Mouse (Mus musculus) limb, embryonic 15.5 days (tissue): ENCODE data around the gene Susd1. TPM values are rescaled to one million over a fixed set of nuclear protein-coding genes. Genes with fewer than 3 reads are reported as not detected.

ENCODE experiments used
- ATAC-seq: fragments of 200-750 bp; cut with Nextera tagmentation; 2 replicates; pipeline ENCODE4 v1.8.0; 2017; ENCODE audit warnings: low read depth, moderate TSS enrichment; ENCODE audit not compliant: insufficient number of reproducible peaks, low FRiP score, low TSS enrichment
- H3K27ac ChIP-seq: fragments of 300-500 bp; sonication (generic); 2 replicates; pipeline ENCODE4 v1.5.1; 2015; ENCODE audit warnings: moderate library complexity, mild to moderate bottlenecking, inconsistent platforms
- H3K27me3 ChIP-seq: fragments of 300-500 bp; sonication (generic); 2 replicates; pipeline ENCODE4 v1.6.1; 2015; ENCODE audit warnings: inconsistent platforms
- H3K36me3 ChIP-seq: fragments of 300-500 bp; sonication (generic); 2 replicates; pipeline ENCODE4 v1.6.1; 2015; ENCODE audit warnings: inconsistent platforms
- H3K4me1 ChIP-seq: fragments of 300-500 bp; sonication (generic); 2 replicates; pipeline ENCODE4 v1.6.1; 2015; ENCODE audit warnings: inconsistent platforms
- H3K4me2 ChIP-seq: fragments of 300-500 bp; sonication (generic); 2 replicates; pipeline ENCODE4 v1.6.1; 2015; ENCODE audit warnings: mild to moderate bottlenecking, inconsistent platforms
- H3K4me3 ChIP-seq: fragments of 300-500 bp; sonication (generic); 2 replicates; pipeline ENCODE4 v1.5.1; 2015; ENCODE audit warnings: mild to moderate bottlenecking, inconsistent platforms
- H3K9ac ChIP-seq: fragments of 300-500 bp; sonication (generic); 2 replicates; pipeline ENCODE4 v1.6.1; 2015; ENCODE audit warnings: inconsistent platforms
- H3K9me3 ChIP-seq: fragments of 300-500 bp; sonication (generic); 2 replicates; pipeline ENCODE4 v1.6.1; 2016; ENCODE audit warnings: inconsistent platforms
- WGBS: fragments of 180-500 bp; shearing (Covaris S2); methylation state at CpG from one replicate; pipeline ENCODE4 v1.1.7; 2015; 5-methylcytosine and 5-hydroxymethylcytosine counted together
- polyA plus RNA-seq: library from polyadenylated mRNA; unstranded; fragments of >200 nt; fragmentation: Nextera tagmentation; extraction: Ambion mirVana; gene quantifications from 2 replicates; pipeline ENCODE4 v1.2.1, GENCODE M21; 2015

Susd1 gene
- polyA plus RNA-seq, 1 experiment from 2014 or later = 3.9 TPM

GRCm38 (mm10) chr4:59312945-59313344 lies 125.5 kb downstream of the Susd1 start:
- Histone ChIP-seq H3K36me3 (no peaks in the 10 kb centered on the region), H3K9ac (no peak overlapping the region), H3K9me3 (no peaks in the 10 kb centered on the region), H3K4me2 (no peak overlapping the region), H3K27ac (no peak overlapping the region; the same call in 1 of the 2 replicates), H3K27me3 (no peaks in the 10 kb centered on the region), H3K4me3 (no peak overlapping the region), H3K4me1 (peaks cover 9% of the 10 kb centered on the region)
- WGBS = 40% methylated on average over 7 of the region's 7 CpGs
- no peak for ATAC-seq

GRCm38 (mm10) chr4:59310590-59310989 lies 127.8 kb downstream of the Susd1 start:
- ATAC-seq = no peak
- Histone ChIP-seq H3K4me3 (no peak overlapping the region), H3K9ac (no peak overlapping the region), H3K36me3 (no peaks in the 10 kb centered on the region), H3K27ac (no peak overlapping the region), H3K4me1 (peaks cover 5% of the 10 kb centered on the region), H3K9me3 (no peaks in the 10 kb centered on the region), H3K27me3 (no peaks in the 10 kb centered on the region), H3K4me2 (no peak overlapping the region)
- WGBS = 68% methylated on average over 9 of the region's 9 CpGs

GRCm38 (mm10) chr4:59307841-59308589 lies 130.4 kb downstream of the Susd1 start:
- Histone ChIP-seq H3K9me3 (no peaks in the 10 kb centered on the region), H3K4me3 (no peak overlapping the region), H3K27ac (no peak overlapping the region), H3K4me1 (no peaks in the 10 kb centered on the region), H3K4me2 (no peak overlapping the region), H3K36me3 (no peaks in the 10 kb centered on the region), H3K27me3 (no peaks in the 10 kb centered on the region), H3K9ac (no peak overlapping the region)
- WGBS = 64% methylated on average over 10 of the region's 10 CpGs
- ATAC-seq = no peak

- Histone ChIP-seq H3K9ac (no peak overlapping the region), H3K4me2 (no peak overlapping the region), H3K4me3 (no peak overlapping the region), H3K9me3 (no peaks in the 10 kb centered on the region), H3K27ac (no peak overlapping the region), H3K4me1 (no peaks in the 10 kb centered on the region), H3K27me3 (no peaks in the 10 kb centered on the region), H3K36me3 (no peaks in the 10 kb centered on the region)
- WGBS = 91% methylated on average over 8 of the region's 8 CpGs
- ATAC-seq = no peak
Observed at GRCm38 (mm10) chr4:59302387-59302786, 136.0 kb downstream of the Susd1 start.

- 90% methylated on average over 9 of the region's 9 CpGs for WGBS
- H3K9me3 ChIP-seq = no peaks in the 10 kb centered on the region
- no peak overlapping the region for H3K27ac ChIP-seq
- no peaks in the 10 kb centered on the region for H3K27me3 ChIP-seq
- no peak overlapping the region for H3K9ac ChIP-seq
- H3K4me3 ChIP-seq = no peak overlapping the region
- no peaks in the 10 kb centered on the region for H3K4me1 ChIP-seq
- H3K36me3 ChIP-seq = no peaks in the 10 kb centered on the region
- no peak for ATAC-seq
- H3K4me2 ChIP-seq = no peak overlapping the region
Observed at GRCm38 (mm10) chr4:59301025-59301815, 137.2 kb downstream of the Susd1 start.

GRCm38 (mm10) chr4:59298719-59299496 lies 139.5 kb downstream of the Susd1 start:
- Histone ChIP-seq H3K27me3 (no peaks in the 10 kb centered on the region), H3K36me3 (no peaks in the 10 kb centered on the region), H3K9me3 (no peaks in the 10 kb centered on the region), H3K27ac (no peak overlapping the region), H3K4me1 (no peaks in the 10 kb centered on the region), H3K9ac (no peak overlapping the region), H3K4me3 (no peak overlapping the region), H3K4me2 (no peak overlapping the region)
- no peak for ATAC-seq
- WGBS = 61% methylated on average over 7 of the region's 7 CpGs

- Histone ChIP-seq H3K9ac (no peak overlapping the region), H3K27ac (no peak overlapping the region), H3K36me3 (no peaks in the 10 kb centered on the region), H3K4me1 (no peaks in the 10 kb centered on the region), H3K27me3 (no peaks in the 10 kb centered on the region), H3K4me3 (no peak overlapping the region), H3K4me2 (no peak overlapping the region), H3K9me3 (no peaks in the 10 kb centered on the region)
- WGBS = 70% methylated on average over 6 of the region's 6 CpGs
- ATAC-seq = no peak
Observed at GRCm38 (mm10) chr4:59295127-59295526, 143.3 kb downstream of the Susd1 start.

- no peaks in the 10 kb centered on the region for H3K27me3 ChIP-seq
- no peak overlapping the region for H3K27ac ChIP-seq
- no peaks in the 10 kb centered on the region for H3K9me3 ChIP-seq
- H3K4me3 ChIP-seq = no peak overlapping the region
- H3K9ac ChIP-seq = no peak overlapping the region
- 89% methylated on average over 3 of the region's 3 CpGs for WGBS
- no peak for ATAC-seq
- no peak overlapping the region for H3K4me2 ChIP-seq
- no peaks in the 10 kb centered on the region for H3K4me1 ChIP-seq
- H3K36me3 ChIP-seq = no peaks in the 10 kb centered on the region
Observed at GRCm38 (mm10) chr4:59294661-59295060, 143.8 kb downstream of the Susd1 start.

GRCm38 (mm10) chr4:59291914-59292718 lies 146.3 kb downstream of the Susd1 start:
- ATAC-seq = no peak
- Histone ChIP-seq H3K4me1 (no peaks in the 10 kb centered on the region), H3K27me3 (no peaks in the 10 kb centered on the region), H3K4me2 (no peak overlapping the region), H3K9ac (no peak overlapping the region), H3K9me3 (no peaks in the 10 kb centered on the region), H3K27ac (no peak overlapping the region), H3K4me3 (no peak overlapping the region), H3K36me3 (no peaks in the 10 kb centered on the region)
- 71% methylated on average over 13 of the region's 13 CpGs for WGBS

- Histone ChIP-seq H3K36me3 (no peaks in the 10 kb centered on the region), H3K4me1 (0 out of 2 replicates have a peak, but pooled peaks cover 2% of the 10 kb centered on the region)
Observed at GRCm38 (mm10) chr4:59290972-59291576, 147.4 kb downstream of the Susd1 start.

GRCm38 (mm10) chr4:59287103-59287502 lies 151.3 kb downstream of the Susd1 start:
- WGBS = 72% methylated on average over 2 of the region's 2 CpGs
- Histone ChIP-seq H3K4me3 (no peak overlapping the region), H3K36me3 (no peaks in the 10 kb centered on the region), H3K9me3 (no peaks in the 10 kb centered on the region), H3K4me1 (peaks cover 7% of the 10 kb centered on the region), H3K27ac (no peak overlapping the region), H3K27me3 (no peaks in the 10 kb centered on the region), H3K9ac (no peak overlapping the region), H3K4me2 (no peak overlapping the region)
- ATAC-seq = no peak

More at GRCm38 (mm10) chr4:59290972-59291576, 147.4 kb downstream of the Susd1 start:
- Histone ChIP-seq H3K27ac (no peak overlapping the region), H3K9ac (no peak overlapping the region), H3K9me3 (no peaks in the 10 kb centered on the region), H3K4me2 (no peak overlapping the region), H3K4me3 (no peak overlapping the region), H3K27me3 (no peaks in the 10 kb centered on the region)
- WGBS = 70% methylated on average over 6 of the region's 6 CpGs
- no peak for ATAC-seq
